Mouse (Mus musculus) CH12.LX (cell line): ENCODE data around the gene Olfr1489.

ENCODE experiments used
- CTCF ChIP-seq, 2 experiments: IDR thresholded peaks in 1 of 2; conservative IDR thresholded peaks in 1 of 2; 2 replicates each; pipeline ENCODE4 v1.5.1; 2011 to 2012; ENCODE audit warnings: low read depth in 2 of 2, low read length in 2 of 2, improper control_type of control experiment in 1 of 2, inconsistent platforms in 1 of 2, mild to moderate bottlenecking in 1 of 2, moderate library complexity in 1 of 2
- HCFC1 ChIP-seq: IDR thresholded peaks from 2 replicates; pipeline ENCODE4 v1.6.1; 2012; ENCODE audit warnings: low read depth, mild to moderate bottlenecking, inconsistent platforms, low read length, improper control_type of control experiment
- KAT2A ChIP-seq: IDR thresholded peaks from 2 replicates; pipeline ENCODE4 v1.6.1; 2012; ENCODE audit warnings: low read length, improper control_type of control experiment, inconsistent platforms; ENCODE audit not compliant: insufficient replicate concordance
- POLR2A ChIP-seq: IDR thresholded peaks from 2 replicates; pipeline ENCODE4 v1.6.1; 2011; ENCODE audit warnings: low read depth, mild to moderate bottlenecking, improper control_type of control experiment, low read length
- SIN3A ChIP-seq: IDR thresholded peaks from 2 replicates; pipeline ENCODE4 v1.6.1; 2012; ENCODE audit warnings: low read length, improper control_type of control experiment, inconsistent platforms
- SMC3 ChIP-seq: IDR thresholded peaks from 2 replicates; pipeline ENCODE4 v1.6.1; 2011; ENCODE audit warnings: low read depth, low read length, improper control_type of control experiment
- TBP ChIP-seq: conservative IDR thresholded peaks from 2 replicates; pipeline ENCODE4 v1.6.1; 2011; ENCODE audit warnings: low read depth, low read length, improper control_type of control experiment
- ZMIZ1 ChIP-seq: IDR thresholded peaks from 2 replicates; pipeline ENCODE4 v1.6.1; 2012; ENCODE audit warnings: low read depth, mild to moderate bottlenecking, inconsistent platforms, low read length, improper control_type of control experiment

GRCm38 (mm10) chr19:13583211-13583610, 48.2 kb upstream of the Olfr1489 start, which contains the start of gene Olfr1484:
- TF ChIP-seq HCFC1 (no peak), SMC3 (no peak), CTCF (conservative IDR thresholded peaks at IDR 0.05 in 1 of 2, IDR thresholded peaks at IDR 0.05 in 1 of 2; ENCODE audit: low read depth in 2 of 2, low read length in 2 of 2) (no peak), KAT2A (no peak), POLR2A (no peak), ZMIZ1 (no peak), SIN3A (no peak), TBP (no peak)
